Mouse (Mus musculus): ENCODE measurements around the gene Gphn.

GRCm38 (mm10) chr12:78205915-78206570 lies 20.1 kb upstream of the Gphn start:
- TF ChIP-seq CTCF (IDR thresholded peaks at IDR 0.05; ENCODE audit: insufficient read depth, low read depth, low read length), result no peak
- TF ChIP-seq POLR2A (IDR thresholded peaks at IDR 0.05; ENCODE audit: insufficient read depth, low read depth, low read length), result no peak

Data from olfactory bulb, adult 2 months (tissue).